Mouse (Mus musculus): ENCODE data around the gene Gstm2.

Gstm2 gene

DNA sequence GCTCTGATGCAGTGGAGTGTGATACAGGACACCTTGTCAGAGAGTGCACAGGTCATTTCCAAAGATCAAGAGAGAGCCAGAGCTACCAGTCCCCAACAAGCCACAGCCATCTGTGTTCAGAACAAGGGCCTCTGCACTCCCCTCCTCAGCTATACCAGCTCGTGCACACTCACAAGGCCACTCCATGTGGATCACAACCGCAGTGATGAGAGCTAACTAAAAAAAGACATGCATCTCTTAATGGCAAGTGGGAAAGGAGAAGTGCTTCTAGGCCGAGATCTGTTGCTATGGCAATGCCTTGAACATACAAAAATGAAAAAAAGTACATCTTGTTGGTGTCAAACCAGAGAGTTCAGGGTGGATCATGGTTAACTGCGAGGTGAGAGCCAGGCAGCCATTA lies 46.4 kb downstream of the Gstm2 start:
- DNase-seq, result no peak

DNA sequence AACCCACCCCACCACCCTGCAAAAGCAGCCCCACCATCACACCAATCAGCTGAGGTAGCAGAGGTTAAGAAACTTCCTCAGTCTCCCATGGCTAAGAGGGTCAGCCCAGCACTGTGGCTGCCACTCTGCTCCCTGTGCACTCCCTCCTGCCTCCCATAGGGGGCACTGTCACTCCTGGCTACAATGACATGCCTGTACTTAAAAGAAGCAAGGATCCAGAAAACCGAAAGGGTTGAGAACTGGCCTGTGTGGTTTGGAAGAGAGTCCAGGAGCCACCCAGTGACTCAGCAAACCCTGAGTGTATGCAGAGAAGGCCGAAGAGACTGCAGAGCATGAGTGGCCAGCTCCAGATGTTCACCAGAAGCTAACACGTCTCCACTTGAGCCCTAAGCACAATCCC lies 46.9 kb downstream of the Gstm2 start:
- peak; percentile 49 for DNase-seq

GRCm38 (mm10) chr3:107935888-107936287 lies 50.4 kb downstream of the Gstm2 start:
- no peak for DNase-seq

DNA sequence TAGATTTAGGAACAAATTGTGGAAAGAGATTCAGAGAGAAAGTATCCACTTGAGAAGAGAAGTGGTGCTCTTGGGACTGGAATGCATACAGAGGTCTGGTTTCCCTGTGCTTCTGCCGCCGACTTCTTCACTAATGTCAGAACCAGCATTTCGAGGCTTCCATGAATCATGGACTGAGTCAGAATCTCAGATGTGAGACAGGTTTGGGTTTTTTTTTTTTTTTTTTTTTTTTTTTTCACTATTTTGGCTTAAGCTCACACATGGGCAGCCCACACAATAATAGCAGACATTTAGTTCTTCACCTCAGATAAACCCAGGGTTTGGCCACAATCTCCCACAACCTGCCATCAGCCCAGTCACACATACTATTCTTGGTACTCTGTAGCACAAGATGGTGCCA lies 51.0 kb downstream of the Gstm2 start:
- DNase-seq, result no peak

GRCm38 (mm10) chr3:107932128-107932527 lies 54.1 kb downstream of the Gstm2 start:
- no peak for DNase-seq

All from thymus, postnatal 25 days (tissue).